Mouse (Mus musculus) megakaryocyte, adult 5-6 weeks (primary cell): ENCODE data around the gene Gm12248. TPM values are rescaled to one million over a fixed set of nuclear protein-coding genes. Genes with fewer than 3 reads are reported as not detected.

Source experiments
- ATAC-seq: 2 replicates; pipeline ENCODE4 v1.8.0; 2016; ENCODE audit warnings: mild to moderate bottlenecking, inconsistent platforms; ENCODE audit not compliant: poor library complexity, severe bottlenecking
- total RNA-seq, 2 experiments: library from RNA; stranded (forward) in 1 of 2; stranded (reverse) in 1 of 2; fragments of 153-499, 151-499 nt in 1 of 2; fragments of 221-1000, 200-1000 nt in 1 of 2; gene quantifications; 2 replicates each; pipeline versions ENCODE4 v1.2.3 to v1.2.4; 2015 to 2017

The Gm12248 gene
- total RNA-seq (2015) (not detected in 2 replicates), total RNA-seq (2017) (not detected in 2 replicates)

GRCm38 (mm10) chr11:58093021-58093528 lies at the start of gene Gm12248:
TSS of gene Gm12248 (minus strand) at chr11:58093134.
- peak; percentile 45 for ATAC-seq

DNA sequence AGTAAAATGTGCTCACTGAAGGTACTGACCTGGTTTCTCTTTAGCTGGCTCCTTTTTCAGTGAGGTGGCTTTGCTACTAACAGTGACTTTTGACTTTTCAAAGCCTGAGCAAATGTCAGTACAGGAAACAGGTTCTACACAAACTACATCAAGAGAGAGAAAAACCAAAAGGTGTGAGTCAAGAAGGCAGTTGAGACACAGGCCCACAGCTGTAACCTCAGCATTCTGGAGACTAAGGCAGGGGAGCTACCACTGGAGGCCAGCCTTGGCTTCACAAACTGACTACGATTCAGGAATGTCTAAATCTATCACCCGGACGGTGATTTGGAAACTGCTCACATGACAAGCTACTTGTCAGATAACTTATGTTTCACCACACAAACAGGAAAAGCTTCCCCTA lies 46.5 kb upstream of the Gm12248 start:
- ATAC-seq, result no peak

DNA sequence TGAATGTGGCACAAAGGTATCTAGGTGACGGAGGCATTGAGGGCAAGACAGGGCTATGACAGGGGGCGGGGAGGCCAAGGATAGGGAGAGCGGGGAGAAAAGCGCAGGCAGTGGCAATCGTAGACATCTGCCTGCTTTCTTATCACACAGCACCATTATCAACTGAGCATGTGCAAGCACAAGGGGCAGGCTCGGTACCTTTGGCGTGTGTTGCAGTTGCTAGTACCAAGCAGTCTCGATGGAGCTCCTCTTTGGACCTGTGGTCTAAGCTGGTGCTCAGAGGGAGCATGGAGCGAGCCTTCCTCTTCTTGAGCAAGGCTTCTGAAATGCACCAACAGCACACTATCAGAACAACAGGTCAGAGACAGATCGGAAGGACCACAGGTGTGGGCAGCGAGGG lies 45.9 kb upstream of the Gm12248 start:
- no peak for ATAC-seq

GRCm38 (mm10) chr11:58136677-58137076 lies 43.7 kb upstream of the Gm12248 start:
- ATAC-seq, result no peak

DNA sequence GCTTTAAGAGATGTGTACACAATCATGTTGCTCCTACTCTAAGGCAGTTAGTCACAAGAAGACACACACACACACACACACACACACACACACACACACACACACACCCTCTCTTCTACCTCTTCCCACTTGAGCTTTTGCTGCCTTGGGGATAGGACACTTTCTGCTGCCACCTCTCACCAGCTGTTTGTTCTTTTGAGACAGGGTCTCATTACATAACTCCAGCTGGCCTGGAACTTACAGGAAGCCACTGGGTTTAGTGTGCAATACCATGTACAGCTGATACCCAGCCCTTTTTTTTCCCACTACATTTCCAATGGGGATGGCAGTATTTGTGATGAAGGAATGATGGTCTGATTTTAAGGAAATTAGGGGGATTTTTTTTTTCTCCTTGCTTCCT lies 42.4 kb upstream of the Gm12248 start:
- peak; percentile 23 for ATAC-seq

DNA sequence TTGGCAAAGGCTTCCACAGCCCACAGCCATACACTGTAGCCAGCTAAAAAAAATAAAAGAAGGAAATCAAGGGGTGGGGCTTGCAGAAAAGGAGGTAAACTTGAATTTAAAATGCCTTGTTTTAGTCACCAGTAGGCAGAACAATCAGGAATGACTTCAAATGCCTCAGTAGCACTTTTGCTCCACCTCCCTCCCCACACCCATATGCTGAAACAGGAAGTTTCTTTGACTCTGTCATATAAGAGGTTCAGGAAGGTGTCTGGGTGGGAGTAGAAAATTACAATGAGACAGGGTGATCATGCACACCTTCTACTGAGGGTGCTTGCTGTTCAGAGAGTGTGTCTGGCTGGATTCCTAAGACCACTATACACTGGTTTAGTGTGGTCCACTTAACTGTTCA lies 41.9 kb upstream of the Gm12248 start:
- peak; percentile 73 for ATAC-seq

DNA sequence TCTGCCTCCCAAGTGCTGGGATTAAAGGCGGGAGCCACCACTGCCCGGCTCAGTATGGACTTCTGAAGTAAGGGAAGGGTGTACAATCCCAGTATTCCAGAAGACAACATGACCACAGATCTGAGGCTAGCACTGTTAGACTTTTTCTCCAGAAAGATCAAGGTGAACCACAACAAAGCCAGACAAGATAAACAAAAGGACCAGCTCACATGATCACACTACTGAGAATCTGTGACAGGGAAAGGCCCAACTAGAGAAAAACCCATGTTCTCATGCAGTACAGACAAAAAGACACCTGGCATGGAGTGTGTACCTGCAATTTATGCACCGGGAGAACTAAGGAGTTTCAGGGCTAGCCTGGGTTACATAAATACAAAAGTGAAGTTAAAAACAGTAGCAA lies 39.1 kb upstream of the Gm12248 start:
- no peak for ATAC-seq

DNA sequence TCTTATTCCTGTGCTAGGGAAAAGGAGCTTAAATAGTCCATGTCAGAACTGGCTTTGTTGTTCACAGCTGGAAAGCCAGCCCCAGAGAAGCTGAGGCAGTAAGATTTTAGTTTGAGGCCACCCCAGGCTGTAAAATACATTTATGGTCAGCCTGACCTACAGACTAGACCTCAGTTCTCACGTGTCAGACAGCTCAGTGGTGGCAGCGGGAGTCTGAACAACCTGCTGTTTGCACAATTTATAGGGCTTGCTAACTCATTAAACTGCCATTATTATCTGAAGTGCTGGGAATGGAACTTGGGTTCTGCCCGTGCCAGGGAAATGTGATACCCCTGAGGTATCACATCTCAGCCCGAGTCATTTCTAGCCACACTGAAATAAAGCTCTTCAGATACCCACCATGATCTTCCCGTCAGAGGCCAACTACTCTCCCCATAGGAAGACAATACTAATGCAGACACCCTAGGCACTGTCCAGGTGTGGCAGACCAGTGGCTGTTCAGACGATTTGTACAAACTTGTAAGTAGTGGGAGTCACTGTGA lies 36.4 kb upstream of the Gm12248 start:
- ATAC-seq, result no peak

DNA sequence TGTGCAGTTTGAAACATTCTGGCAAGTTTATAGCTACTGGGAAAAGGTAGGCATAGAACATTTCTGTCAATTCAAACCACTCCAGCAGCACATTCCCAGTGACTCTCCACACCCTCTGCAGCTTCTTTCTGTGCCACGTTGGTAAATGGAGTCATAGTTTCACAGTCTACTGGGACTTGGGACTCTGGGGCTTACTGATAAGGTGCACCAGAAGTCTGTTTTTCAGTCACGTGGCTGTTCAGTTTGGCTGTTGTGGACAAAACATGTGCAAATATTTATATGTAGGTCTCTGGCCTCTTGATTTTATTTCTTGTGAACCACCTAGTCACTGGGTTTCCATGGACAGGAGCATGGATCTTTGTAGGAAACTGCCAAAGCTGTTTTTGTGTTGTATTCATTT lies 34.6 kb upstream of the Gm12248 start:
- no peak for ATAC-seq

GRCm38 (mm10) chr11:58126397-58127160 lies 33.6 kb upstream of the Gm12248 start:
- ATAC-seq, result no peak

GRCm38 (mm10) chr11:58125021-58125420 lies 32.1 kb upstream of the Gm12248 start:
- ATAC-seq, result no peak

DNA sequence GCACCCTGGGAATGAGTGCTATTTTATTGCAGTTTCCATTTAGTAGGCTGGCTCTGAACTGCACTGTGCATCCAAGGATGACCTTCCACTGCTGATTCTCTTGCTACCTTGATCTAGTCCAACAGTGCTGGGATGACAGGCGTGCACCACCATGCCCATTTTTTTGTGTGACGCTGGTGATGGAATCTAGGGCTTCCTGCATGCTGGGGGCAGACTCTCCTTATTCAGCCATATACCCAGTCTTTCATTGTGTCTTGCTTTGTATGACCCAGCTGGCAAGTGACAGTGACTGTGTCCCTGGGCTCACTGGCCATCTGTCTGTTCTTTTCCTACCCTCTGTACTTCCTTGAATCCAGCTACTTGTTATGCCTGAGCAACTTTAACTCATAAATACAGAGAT lies 30.8 kb upstream of the Gm12248 start:
- ATAC-seq, result no peak

DNA sequence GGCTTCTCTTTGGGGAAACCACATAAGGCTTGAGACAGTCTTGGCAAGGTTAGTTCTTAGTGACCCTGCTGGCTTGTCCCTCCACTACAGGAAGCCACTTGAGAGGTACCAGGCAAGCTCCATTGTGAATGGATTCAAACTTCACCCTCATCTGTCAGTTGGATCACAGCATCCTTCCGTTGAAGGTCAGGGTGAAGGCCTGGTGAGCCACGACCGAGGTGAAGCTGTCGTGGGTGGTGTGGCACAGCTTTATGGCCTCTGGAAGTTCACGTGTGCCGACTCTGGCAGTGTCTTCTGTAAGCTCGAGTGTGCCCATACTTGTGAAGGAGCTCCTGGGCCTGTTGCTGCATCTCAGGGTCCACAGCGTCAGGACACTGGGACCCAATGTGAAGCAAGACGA lies 28.4 kb upstream of the Gm12248 start:
- ATAC-seq, result no peak

GRCm38 (mm10) chr11:58120655-58121054 lies 27.7 kb upstream of the Gm12248 start:
- ATAC-seq, result no peak

DNA sequence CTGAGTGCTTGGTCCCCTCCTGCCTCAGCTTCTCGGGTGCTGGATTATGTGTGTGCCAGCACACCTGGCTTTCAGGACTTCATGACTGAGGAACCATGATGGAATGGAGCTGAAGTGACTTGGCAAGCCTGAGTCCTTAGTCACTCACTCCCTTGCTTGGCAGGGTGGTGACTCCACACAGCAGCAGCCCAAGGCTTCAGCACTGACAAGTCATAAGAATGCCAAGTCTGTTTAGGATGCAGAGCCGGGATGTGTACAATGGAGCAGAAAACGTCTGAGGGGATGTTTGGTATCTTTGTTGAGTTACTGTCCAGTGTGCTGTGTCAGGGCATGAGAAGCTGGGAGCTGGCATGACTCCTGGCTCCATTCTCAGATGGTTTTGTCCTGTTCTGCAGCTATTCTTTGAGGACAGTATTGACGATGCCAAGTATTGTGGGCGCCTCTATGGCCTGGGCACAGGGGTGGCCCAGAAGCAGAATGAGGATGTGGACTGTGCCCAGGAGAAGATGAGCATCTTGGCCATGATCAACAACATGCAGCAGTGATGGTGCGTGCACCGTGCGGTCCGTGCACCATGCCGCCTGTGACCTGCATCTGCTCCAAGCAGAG lies 24.2 kb upstream of the Gm12248 start:
- ATAC-seq, result no peak

GRCm38 (mm10) chr11:58116560-58116959 lies 23.6 kb upstream of the Gm12248 start:
- peak; percentile 52 for ATAC-seq

GRCm38 (mm10) chr11:58107664-58108337 lies 14.9 kb upstream of the Gm12248 start:
- ATAC-seq, result no peak

- no peak for ATAC-seq
These were observed 14.1 kb upstream of the Gm12248 start for GRCm38 (mm10) chr11:58107009-58107408.

DNA sequence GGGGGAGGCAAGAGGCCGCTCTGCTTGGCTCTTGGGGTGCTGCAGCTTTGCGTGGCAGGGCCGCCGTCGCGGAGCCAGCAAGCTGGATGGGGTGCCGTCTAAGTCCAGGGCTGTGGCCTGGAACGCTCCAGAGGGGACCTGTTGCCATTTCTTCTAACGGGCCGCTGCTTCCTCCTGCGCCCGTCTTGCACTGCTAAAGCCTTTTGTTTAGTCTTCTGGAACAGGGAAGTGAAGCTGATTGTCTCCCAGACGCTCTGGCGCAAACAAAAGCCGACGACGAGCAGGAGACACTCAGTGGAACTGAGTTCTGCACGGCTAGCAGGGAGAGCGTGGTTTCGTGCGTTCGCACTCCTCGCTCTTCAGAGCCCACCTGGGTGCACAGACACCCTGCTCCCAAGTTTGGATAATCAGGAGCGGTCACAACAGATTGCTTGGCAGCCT lies 11.4 kb upstream of the Gm12248 start:
- ATAC-seq, result peak; percentile 72

DNA sequence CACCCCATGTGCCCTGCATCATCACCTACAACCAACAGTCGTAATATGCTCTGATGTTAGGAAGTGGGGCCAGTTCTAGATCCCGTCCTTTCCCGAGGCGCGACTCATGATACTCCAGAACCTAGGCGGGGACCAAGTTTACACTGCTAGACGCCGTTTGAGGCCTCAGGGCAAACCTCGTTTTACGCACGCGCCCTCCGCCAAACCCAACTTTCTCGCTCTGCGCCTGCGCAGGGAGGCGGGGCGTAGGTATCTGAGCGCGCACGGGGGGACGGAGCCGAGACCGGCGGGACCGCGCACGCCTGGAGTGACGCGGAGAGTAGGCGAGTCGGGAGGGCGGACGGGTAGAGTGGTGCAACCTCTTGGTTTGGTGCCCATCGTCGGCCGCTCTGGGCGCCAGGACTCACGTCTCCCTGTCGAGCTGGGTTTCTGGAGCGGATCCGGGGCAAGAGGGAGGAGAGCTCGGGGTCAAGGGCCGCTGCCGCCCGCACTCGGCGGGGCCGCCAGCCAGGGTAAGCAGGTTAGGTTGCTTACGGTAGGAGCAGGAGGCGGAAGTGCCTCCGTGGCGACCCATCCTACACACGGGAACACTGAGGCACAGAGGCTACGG lies 10.9 kb upstream of the Gm12248 start, which contains the start of gene Cnot8:
Gene Cnot8 (plus strand): TSS at position 457 of the 610 bp plus-strand sequence.
- peak; percentile 94 for ATAC-seq

GRCm38 (mm10) chr11:58103344-58103653 lies 10.4 kb upstream of the Gm12248 start:
- no peak for ATAC-seq
